Mouse (Mus musculus): ENCODE data around the gene Sbk3.

Sbk3 gene

DNA sequence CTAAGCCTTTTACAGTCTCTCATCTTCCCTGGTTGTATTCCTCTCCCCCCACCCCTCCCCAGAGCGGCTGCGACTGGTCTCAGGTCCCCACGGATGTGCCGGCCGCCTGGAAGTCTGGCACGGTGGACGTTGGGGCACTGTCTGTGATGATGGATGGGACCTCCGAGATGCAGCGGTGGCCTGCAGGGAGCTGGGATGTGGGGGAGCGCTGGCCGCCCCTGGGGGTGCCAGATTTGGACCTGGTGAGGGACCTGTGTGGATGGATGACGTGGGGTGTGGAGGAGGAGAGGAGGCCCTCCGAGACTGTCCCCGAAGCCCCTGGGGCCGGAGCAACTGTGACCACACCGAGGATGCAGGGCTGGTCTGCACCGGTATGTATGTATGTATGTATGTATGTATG is 42.6 kb downstream of the Sbk3 start:
- DNase-seq (ENCODE audit: low spot score), result no peak

DNA sequence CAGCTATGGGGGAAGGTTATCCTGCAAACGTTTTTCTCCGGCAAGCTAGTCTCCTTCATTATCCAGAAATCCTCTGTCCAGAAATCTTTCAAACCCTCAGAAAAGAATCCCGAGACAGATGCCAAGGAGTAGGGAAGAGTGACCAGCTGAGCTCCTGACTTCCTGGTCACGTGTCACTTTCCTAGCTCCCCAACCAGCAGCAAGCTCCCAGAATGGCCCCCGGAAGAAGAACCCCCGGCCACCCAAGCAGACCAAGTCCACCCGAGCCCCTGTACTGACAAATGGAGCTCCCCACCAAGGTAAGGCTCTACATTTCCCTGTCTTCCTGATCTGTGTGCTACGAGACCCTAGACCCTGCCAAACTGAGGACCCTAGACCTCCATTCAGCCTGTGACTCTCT is 43.3 kb downstream of the Sbk3 start:
- no peak for DNase-seq (ENCODE audit: low spot score)

DNA sequence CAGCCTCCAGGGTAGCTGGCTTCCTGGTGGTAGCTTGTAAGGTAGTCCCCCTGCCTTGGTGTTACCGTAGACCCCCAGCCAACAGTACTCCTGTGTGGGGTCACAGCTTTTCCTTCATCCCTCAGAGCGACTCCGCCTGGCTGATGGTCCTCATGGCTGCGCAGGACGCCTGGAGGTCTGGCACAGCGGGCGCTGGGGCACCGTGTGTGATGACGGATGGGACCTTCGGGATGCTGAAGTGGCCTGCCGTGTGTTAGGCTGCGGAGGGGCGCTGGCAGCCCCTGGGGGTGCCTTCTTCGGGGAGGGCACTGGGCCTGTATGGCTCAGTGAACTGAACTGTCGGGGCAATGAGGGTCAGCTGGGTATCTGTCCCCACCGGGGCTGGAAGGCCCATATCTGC is 44.1 kb downstream of the Sbk3 start:
- no peak for DNase-seq (ENCODE audit: low spot score)

DNA sequence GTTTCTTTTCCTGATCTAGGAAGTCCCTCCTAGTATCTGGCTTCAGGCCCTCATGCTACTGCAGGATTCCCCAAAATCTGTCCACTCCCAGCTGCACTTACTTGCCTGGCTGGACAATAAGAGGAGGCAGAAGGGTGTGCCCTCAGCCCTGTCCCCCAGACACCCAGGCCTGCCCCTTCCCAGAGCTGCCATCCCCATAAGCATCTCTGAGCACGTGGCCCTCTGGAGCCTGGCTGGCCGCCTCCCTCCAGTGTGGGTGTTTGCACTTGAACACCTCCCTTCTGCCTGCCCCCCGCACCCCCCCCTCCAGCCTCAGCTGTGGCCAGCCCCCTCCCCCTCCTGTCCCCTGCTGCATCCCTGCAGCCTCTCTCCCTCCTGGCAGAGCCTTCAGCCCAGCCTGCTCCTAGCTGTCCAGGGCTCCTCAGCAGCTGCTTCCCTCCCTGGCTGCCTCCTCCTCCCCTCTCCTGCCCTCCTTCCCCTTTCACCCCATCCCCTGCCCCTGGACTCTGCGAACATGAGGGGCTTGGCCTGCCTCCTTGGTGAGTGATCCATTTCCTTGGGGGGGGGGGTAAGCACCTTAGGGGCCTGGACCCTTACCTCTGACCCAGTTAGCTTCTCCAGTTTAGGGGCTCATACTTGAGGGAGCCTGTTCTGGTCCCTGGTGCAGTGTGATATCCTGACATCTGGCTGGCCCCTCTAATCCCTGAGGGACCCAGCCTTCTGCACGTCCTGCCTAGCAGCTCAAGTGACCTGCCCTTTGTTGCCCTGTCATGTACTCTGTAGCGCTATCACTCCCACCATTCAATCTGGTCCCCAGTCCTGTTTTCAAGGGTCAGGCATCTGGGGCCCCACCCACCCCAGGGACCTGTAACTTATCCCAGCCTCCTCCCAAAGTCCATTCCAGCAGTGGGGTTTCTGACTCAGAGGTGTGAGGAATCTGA is 45.3 kb downstream of the Sbk3 start, which contains the start of gene Ssc5d:
Ssc5d (plus strand) TSS at position 345 of the 941 bp plus-strand sequence.
- DNase-seq (ENCODE audit: low spot score), result no peak

DNA sequence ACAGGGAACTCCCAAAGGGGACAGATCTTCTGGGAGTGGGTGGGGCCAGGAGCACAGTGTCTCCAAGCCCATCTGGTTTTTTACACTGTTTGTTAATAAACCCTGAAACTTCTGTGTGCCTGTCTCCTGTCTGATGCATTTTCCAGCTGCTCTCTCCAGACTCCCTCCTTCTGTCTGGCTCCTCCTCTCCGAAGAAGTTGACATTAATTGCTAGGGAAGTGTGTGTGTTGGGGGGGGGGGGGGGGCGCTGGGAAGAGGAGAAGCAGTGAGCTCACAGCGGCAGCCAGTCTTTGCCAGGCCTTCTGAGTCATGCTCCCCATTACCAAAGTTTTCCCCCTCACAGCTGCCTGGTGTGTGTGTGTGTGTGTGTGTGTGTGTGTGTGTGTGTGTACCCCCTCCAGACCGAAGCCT is 46.1 kb downstream of the Sbk3 start:
- no peak for DNase-seq (ENCODE audit: low spot score)

DNA sequence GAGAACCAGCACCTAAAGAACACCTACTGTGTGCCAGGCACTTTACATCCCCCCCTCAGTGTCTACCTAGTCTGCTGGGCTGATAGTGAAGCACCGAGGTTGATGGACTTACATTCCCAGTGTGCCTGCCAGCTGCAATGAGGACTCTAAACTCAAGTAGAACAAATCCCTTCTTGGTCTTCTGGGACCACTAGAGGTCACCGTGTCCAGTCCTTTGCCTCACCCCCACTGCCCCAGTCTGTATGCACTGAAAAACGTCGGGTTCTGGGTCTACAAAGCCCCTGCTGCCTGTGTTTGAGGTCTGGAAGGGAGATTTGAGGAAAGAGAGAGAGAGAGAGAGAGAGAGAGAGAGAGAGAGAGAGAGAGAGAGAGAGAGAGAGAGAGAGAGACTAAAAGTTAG is 46.5 kb downstream of the Sbk3 start:
- no peak for DNase-seq (ENCODE audit: low spot score)

DNA sequence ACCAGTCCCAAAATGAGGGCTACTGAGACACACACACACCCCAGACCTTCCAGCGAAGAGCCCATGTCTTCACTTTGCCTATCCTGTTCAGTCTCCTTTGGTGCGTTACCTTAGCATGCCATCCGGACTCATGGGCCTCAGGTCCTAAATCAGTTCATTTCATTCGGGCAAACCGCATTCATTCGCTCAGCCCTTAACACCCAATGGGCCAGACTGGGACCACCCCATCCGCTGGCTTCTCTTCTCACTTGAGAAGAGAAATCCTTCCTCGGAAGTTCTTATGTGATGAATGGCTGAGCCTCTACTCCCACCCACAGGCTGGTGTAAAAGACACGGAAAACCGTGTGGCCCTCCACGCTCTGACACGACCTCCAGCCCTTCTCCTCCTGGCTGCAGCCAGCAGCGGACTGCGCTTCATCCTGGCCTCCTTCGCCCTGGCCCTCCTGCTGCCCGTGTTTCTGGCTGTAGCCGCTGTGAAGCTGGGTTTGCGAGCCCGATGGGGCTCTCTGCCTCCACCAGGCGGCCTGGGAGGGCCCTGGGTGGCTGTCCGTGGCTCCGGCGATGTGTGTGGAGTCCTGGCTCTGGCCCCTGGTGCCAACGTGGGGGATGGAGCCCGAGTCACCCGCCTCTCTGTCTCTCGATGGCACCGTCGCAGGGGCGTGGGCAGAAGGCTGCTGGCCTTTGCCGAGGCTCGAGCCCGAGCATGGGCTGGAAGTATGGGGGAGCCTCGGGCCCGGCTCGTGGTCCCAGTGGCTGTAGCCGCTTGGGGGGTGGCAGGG is 47.2 kb downstream of the Sbk3 start:
- DNase-seq (ENCODE audit: low spot score), result no peak

DNA sequence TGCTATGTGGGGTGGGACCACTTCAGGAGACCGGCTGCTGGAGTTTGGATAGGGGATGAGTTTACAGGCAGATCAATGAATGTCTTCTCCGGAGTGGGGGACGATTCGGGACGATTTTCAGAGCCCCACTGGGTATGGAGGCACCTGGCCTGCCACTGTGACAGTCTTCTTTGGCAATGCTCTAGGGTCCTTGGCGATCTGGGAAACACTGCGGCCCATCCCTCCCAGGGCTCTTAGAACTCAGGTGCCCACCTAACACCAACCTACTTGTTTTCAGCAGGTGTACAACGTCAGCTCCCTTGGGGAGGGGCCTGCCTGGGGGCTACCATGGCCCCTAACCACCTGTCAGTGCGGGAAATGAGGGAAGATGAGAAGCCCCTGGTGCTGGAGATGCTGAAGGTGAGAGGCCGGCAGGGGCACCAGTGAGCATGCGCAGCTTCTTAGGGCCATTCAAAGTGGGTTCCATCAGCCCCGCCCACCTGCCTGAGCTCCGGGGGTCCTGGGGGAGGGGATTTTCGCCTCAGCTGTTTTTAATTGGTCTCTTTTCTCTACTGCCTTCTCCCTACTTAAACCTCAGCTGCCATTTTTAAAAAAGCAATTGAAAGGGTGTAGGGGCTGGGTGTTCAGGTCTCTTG is 47.9 kb downstream of the Sbk3 start:
- DNase-seq (ENCODE audit: low spot score), result no peak

DNA sequence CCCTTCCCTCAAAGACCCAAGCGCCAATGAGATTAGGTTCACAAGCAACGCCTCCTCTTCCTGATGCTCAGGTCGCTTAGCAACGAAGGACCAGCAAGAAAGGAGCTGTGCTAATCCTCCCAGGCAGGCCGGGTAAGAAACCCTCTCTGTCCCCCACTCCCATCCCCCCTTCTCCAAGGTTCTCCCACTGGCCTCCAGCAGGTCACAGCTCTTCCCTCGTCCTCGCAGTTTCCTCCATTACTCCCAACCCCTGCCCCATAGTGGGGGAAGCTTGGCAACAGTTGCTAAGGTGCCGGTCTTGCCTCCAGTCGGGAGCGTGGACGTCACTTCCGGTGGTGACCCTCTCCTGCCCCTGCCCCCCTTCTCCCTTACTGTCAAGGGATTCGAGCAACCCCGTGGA is 48.5 kb downstream of the Sbk3 start:
- peak; percentile 62 for DNase-seq (ENCODE audit: low spot score)

DNA sequence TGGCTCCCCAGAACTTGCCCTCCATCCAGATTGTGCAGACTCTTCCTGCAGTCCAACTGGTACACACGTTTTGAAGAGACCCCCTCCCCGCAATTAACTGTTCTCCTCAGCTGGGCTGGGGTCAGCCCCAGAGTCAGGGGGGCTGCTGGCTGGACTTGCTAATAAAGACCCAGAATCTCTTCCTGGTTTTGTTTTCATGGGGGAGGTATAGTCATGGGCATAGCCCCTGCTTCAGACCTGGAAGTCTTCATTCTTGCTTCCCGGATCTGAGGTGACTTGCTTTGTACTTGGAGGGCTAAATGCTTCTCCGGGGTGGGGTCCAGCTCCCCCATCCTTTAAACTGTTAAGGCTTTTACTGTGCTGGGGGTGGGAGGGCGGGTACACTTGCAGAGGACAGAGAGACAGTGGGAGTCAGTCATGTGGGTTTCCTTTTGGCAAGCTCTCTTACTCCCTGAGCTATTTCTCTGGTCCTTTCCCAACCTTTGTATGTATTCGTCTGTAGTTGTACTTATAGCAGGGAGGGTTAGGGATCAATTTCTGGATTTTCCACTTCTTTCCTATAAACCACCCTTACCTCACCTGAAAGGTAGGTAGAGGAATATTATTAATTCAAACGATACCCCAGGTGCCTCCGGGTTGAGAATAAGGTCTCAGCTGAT is 49.0 kb downstream of the Sbk3 start, which contains the start of gene Nat14:
Nat14 (plus strand) TSS at position 205 of the 659 bp plus-strand sequence.
- DNase-seq (ENCODE audit: low spot score), result no peak

DNA sequence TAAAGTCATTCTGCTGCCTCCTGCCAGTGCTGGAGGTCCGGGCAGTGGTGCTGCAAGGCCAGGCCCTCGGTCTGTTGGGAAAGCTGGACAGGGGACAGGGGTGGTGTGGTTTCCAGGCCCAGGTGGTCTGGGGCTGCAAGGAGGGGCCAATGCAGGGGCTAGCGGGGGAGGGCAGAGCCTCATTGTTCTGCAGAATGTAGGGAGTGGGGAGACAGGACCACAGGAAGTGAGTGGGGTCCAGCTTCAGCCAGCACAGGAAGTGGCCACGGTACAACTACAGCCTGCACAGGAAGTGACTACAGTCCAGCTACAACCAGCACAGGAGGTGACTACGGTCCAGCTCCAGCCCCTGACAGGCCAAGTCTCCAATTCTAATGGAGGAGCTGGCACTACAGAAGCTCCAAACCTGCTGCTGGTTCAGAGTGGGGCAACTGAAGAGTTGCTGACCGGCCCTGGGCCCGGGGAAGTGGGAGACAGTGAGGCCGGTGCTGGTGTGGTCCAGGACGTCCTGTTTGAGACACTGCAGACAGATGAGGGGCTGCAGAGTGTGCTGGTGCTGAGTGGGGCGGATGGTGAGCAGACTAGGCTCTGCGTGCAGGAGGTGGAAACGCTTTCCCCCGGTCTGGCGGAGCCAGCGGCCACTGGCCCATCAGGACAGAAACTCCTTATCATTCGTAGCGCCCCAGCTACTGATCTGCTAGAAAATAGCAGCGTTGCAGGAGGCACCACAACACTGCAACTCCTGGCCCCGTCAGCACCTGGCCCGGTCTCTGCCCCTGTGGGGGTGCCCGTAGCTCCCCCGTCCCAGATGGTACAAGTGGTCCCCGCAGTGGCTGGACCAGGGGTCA is 49.8 kb downstream of the Sbk3 start:
- DNase-seq (ENCODE audit: low spot score), result no peak

DNA sequence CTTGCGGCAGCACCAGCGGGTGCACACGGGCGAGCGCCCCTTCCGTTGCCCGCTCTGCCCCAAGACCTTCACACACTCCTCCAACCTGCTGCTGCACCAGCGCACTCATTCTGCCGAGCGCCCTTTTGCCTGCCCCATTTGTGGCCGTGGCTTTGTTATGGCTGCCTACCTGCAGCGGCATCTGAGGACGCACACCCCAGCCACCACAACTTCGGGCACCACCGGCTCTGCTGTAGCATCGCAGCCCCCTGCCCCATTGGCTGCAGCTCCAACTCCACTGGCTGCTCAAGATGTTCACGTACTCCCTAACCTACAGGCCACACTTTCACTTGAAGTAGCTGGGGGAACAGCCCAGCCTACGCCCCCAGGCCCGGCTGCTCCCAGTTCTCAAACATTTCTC is 50.5 kb downstream of the Sbk3 start:
- DNase-seq (ENCODE audit: low spot score), result no peak

DNA sequence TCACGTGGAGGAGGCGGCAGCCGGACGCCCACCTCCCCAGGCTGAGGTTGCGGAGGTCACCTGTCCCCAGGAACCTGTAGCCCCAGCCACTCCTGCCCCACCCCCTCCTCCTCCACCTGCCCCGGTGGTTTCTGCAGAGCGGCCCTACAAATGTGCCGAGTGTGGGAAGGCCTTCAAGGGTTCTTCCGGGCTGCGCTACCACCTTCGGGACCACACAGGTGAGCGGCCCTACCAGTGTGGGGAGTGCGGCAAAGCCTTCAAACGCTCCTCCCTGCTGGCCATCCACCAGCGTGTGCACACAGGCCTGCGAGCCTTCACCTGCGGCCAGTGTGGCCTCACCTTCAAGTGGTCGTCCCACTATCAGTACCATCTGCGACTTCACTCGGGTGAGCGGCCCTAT is 51.0 kb downstream of the Sbk3 start:
- DNase-seq (ENCODE audit: low spot score), result no peak

DNA sequence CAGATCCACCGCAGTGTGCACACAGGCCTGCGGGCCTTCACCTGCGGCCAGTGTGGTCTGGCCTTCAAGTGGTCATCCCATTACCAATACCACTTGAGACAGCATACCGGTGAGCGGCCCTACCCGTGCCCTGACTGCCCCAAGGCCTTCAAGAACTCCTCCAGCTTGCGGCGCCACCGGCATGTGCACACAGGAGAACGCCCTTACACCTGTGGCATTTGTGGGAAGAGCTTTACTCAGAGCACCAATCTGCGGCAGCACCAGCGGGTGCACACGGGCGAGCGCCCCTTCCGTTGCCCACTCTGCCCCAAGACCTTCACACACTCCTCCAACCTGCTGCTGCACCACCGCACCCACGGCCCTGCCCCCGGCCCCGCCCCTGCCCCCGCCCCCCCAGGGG is 51.9 kb downstream of the Sbk3 start:
- DNase-seq (ENCODE audit: low spot score), result no peak

DNA sequence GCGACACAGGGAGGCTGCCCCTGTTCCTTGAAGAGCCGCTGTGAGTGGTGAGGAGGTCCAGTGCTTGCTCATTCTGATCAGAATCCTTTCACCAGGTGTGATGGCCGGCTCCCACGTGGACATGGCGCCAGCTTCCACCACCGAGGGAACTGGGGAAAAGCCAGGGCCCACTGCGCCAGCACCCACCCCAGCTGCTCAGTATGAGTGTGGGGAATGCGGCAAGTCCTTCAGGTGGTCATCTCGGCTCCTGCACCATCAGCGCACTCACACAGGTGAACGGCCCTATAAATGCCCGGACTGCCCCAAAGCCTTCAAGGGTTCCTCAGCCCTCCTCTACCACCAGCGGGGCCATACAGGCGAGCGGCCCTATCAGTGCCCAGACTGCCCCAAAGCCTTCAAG is 52.3 kb downstream of the Sbk3 start:
- no peak for DNase-seq (ENCODE audit: low spot score)

DNA sequence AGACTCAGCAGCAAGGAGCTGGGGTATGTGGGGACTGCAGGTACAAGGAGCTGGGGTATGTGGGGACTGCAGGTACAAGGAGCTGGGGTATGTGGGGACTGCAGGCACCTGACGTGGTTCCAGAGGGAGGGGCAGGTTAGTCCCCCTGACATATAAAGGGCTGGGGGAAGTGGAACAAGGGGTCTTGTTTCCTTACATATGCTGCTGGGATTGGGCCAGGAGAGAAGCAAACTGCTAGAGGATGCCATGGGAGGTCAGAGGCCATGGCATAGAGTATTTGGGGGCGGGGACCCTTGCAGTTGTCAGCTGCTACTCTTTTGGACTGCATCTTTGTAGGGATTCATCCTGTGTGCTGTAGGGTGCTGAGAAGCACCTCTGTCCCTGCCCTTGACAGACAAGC is 53.5 kb downstream of the Sbk3 start:
- no peak for DNase-seq (ENCODE audit: low spot score)

DNA sequence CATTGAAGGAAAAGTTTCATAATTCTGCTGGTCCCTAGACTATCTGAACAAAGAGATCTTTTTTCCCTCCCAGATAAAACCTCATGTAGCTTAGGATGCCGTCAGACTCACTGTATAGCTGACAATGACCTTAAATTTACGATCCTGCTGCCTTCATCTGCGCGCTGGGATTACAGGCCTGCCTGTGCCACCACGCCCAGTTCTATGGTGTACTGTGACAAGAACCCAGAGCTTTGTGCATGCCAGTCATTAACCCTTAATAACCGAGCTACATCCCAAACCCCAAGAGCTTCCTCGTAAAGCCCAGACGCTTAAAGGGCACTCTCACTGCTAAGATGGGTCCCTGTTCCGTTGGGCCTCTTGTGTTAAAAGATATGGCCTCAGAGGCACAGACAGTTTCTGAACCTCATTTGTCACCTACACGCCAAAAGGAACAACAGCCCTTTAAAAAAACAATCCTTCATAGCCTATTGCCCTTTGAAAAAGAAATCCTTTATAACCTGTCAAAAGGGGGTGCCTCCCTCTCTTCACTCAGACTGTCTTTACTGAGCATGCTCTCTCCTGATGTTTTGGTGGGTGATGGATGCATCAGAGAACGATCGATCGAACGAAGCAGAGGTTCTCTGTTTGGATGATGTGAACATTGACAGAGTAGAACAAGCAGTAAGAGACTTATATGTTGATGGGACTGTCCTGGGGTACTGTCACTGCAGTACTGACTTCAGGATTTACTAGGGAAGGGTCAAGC is 55.1 kb downstream of the Sbk3 start:
- DNase-seq (ENCODE audit: low spot score), result no peak
